Mouse (Mus musculus): ENCODE results near the gene Slc16a6. TPM values are rescaled to one million over a fixed set of nuclear protein-coding genes. Genes with fewer than 3 reads are reported as not detected.
"Not testable (repeated sequence)": the region's sequence is repeated elsewhere in the genome, so short reads cannot be mapped to it uniquely, and the experiment has no call there.

Gene Slc16a6
- polyA plus RNA-seq, 1 experiment from 2014 or later, result 4.0 TPM

DNA sequence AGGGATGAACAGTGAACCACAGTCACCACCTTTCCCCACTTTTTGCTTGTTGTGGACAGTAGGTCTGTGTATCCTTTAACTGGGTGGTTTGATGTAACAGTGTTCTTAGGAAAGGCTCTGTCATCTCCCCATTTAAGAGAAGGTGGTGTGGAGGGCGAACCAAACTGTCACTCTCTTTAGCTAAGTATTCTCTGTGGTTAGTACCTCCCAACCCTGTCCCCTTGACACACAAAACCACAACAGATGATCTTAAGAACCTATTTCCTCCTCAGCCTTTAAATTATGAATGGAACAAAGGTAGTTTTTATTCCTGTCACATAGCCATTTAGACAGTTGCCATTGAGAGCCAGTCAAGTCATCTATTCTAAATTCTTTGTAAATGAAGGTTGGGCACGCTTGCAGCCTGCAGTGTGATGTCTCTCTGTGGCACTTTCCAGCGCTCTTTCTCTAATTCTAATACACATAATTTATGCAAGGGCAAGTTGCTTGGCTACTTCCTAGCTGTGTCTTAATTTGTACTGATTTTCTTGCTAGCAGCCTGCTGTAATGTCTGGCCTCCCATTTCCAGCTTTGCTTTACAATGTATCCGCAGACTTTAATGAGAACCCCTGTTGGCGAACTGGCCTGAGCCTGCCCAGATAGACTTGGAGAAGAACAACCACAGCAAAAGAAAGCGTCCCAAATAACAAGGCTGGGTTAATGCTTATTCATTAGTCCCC is 23.8 kb upstream of the Slc16a6 start:
- H3K4me3 ChIP-seq, result no peak overlapping the region
- 49% methylated on average over 6 of the region's 6 CpGs for WGBS
- H3K9ac ChIP-seq, result no peak overlapping the region
- H3K36me3 ChIP-seq, result no peaks in the 10 kb centered on the region
- no peaks in the 10 kb centered on the region for H3K27me3 ChIP-seq
- H3K9me3 ChIP-seq, result no peaks in the 10 kb centered on the region
- H3K4me1 ChIP-seq (replicated peaks), result peaks cover 33% of the 10 kb centered on the region
- no peak overlapping the region for H3K27ac ChIP-seq (replicated peaks)
- no peak for ATAC-seq (ENCODE audit: low read depth)
- H3K4me2 ChIP-seq, result no peak overlapping the region

GRCm38 (mm10) chr11:109496475-109496993 is 23.1 kb upstream of the Slc16a6 start:
- Histone ChIP-seq H3K9ac (no peak overlapping the region), H3K36me3 (no peaks in the 10 kb centered on the region), H3K9me3 (no peaks in the 10 kb centered on the region), H3K4me1 (replicated peaks) (peaks cover 33% of the 10 kb centered on the region), H3K4me2 (no peak overlapping the region), H3K4me3 (no peak overlapping the region), H3K27me3 (no peaks in the 10 kb centered on the region), H3K27ac (replicated peaks) (no peak overlapping the region)
- no peak for ATAC-seq (ENCODE audit: low read depth)
- WGBS, result 82% methylated on average over 7 of the region's 7 CpGs

- peaks cover 33% of the 10 kb centered on the region for H3K4me1 ChIP-seq (replicated peaks)
- no peak for ATAC-seq (ENCODE audit: low read depth)
- no peak overlapping the region for H3K9ac ChIP-seq
- no peaks in the 10 kb centered on the region for H3K36me3 ChIP-seq
- no peak overlapping the region for H3K4me2 ChIP-seq
- H3K9me3 ChIP-seq, result no peaks in the 10 kb centered on the region
- H3K27me3 ChIP-seq, result no peaks in the 10 kb centered on the region
- no peak overlapping the region for H3K27ac ChIP-seq (replicated peaks)
- WGBS, result 51% methylated on average over 14 of the region's 14 CpGs
- H3K4me3 ChIP-seq, result no peak overlapping the region
Observed at GRCm38 (mm10) chr11:109495771-109496474, 22.5 kb upstream of the Slc16a6 start.

GRCm38 (mm10) chr11:109494890-109495770 is 21.7 kb upstream of the Slc16a6 start:
- Histone ChIP-seq H3K36me3 (no peaks in the 10 kb centered on the region), H3K27me3 (no peaks in the 10 kb centered on the region), H3K4me1 (replicated peaks) (peaks cover 33% of the 10 kb centered on the region), H3K4me2 (no peak overlapping the region), H3K9me3 (no peaks in the 10 kb centered on the region), H3K9ac (no peak overlapping the region), H3K27ac (replicated peaks) (no peak overlapping the region), H3K4me3 (no peak overlapping the region)
- 49% methylated on average over 24 of the region's 24 CpGs for WGBS
- no peak for ATAC-seq (ENCODE audit: low read depth)

GRCm38 (mm10) chr11:109492847-109493464 is 19.6 kb upstream of the Slc16a6 start:
- H3K4me2 ChIP-seq; H3K27ac ChIP-seq (replicated peaks); H3K36me3 ChIP-seq; H3K27me3 ChIP-seq; H3K4me3 ChIP-seq; H3K9me3 ChIP-seq; ATAC-seq (ENCODE audit: low read depth); H3K9ac ChIP-seq: not testable (repeated sequence)
- H3K4me1 ChIP-seq (replicated peaks), result peaks cover 29% of the 10 kb centered on the region
- 80% methylated on average over 8 of the region's 8 CpGs for WGBS

GRCm38 (mm10) chr11:109491844-109492243 is 18.4 kb upstream of the Slc16a6 start:
- Histone ChIP-seq H3K9ac (no peak overlapping the region), H3K4me3 (no peak overlapping the region), H3K4me2 (no peak overlapping the region), H3K27ac (replicated peaks) (no peak overlapping the region), H3K36me3 (no peaks in the 10 kb centered on the region), H3K27me3 (no peaks in the 10 kb centered on the region), H3K9me3 (no peaks in the 10 kb centered on the region), H3K4me1 (replicated peaks) (peaks cover 19% of the 10 kb centered on the region)
- 89% methylated on average over 4 of the region's 4 CpGs for WGBS
- no peak for ATAC-seq (ENCODE audit: low read depth)

DNA sequence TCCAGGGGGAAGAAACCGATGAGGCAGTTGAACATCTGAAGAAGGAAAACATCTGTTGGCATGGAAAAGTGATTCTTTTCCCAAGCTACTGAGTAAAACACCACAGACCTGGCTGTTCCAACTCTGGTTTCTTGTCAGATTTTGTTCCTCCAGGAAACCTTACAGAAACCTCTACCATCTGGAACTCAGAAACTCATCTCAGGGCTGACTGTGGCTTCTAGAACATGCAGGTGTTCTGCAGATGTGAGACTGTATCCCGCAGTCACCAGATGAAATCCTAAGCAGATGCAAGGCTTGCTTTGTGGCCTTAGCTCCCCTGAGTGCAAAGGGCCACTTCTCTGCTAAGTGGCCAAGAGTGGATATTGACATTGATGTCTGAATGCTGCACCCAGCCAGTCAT is 16.4 kb upstream of the Slc16a6 start:
- H3K4me3 ChIP-seq, result no peak overlapping the region
- no peak overlapping the region for H3K9ac ChIP-seq
- no peaks in the 10 kb centered on the region for H3K9me3 ChIP-seq
- H3K4me1 ChIP-seq (replicated peaks), result peaks cover 1% of the 10 kb centered on the region; the same call in 1 of the 2 replicates
- no peak overlapping the region for H3K4me2 ChIP-seq
- no peak overlapping the region for H3K27ac ChIP-seq (replicated peaks)
- no peaks in the 10 kb centered on the region for H3K27me3 ChIP-seq
- H3K36me3 ChIP-seq, result no peaks in the 10 kb centered on the region
- WGBS, result 85% methylated on average over 2 of the region's 2 CpGs
- no peak for ATAC-seq (ENCODE audit: low read depth)

- no peak for ATAC-seq (ENCODE audit: low read depth)
- Histone ChIP-seq H3K9ac (no peak overlapping the region), H3K4me1 (replicated peaks) (no peaks in the 10 kb centered on the region; the same call in 1 of the 2 replicates), H3K27ac (replicated peaks) (no peak overlapping the region), H3K36me3 (no peaks in the 10 kb centered on the region), H3K9me3 (no peaks in the 10 kb centered on the region), H3K27me3 (no peaks in the 10 kb centered on the region), H3K4me3 (no peak overlapping the region), H3K4me2 (no peak overlapping the region)
- 85% methylated on average over 10 of the region's 10 CpGs for WGBS
Observed at GRCm38 (mm10) chr11:109487991-109488684, 14.7 kb upstream of the Slc16a6 start.

- Histone ChIP-seq H3K4me1 (replicated peaks) (no peaks in the 10 kb centered on the region; the same call in 1 of the 2 replicates), H3K4me2 (no peak overlapping the region), H3K9me3 (no peaks in the 10 kb centered on the region), H3K27ac (replicated peaks) (no peak overlapping the region), H3K27me3 (no peaks in the 10 kb centered on the region), H3K36me3 (no peaks in the 10 kb centered on the region), H3K9ac (no peak overlapping the region), H3K4me3 (no peak overlapping the region)
- no peak for ATAC-seq (ENCODE audit: low read depth)
- WGBS, result 51% methylated on average over 1 of the region's 1 CpGs
Observed at GRCm38 (mm10) chr11:109487111-109487510, 13.7 kb upstream of the Slc16a6 start.

DNA sequence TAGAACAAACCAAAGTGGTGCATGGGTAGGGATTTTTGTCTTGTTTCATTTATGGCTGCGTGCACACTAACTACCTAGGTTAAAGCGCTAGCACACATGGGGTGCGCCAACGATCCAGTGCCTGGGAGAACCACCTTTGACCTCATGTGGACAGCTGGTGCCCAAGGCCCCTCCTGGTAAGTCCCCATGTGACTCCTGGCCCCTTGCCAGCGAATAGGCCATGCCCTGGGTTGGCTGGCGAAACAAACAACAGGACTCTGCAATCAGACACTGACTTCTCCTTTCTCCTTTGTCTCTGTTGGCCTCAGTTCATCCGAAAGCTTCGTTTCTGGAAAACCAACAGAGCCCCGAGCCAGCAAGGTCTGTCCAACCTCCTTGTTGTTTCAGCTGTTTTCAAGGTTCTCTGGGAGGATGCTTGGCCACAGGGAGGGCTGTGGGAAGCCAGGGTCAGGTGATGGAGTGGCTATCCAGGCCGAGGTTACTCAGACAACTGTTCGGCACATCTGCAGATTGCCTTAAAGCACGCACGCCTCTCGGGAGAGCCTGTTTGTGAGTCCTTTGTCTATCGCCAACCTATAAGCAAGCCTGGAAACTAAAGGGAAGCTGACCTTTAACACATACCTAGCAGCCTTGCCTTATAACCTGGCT is 12.1 kb upstream of the Slc16a6 start:
- Histone ChIP-seq H3K4me3 (no peak overlapping the region), H3K4me2 (no peak overlapping the region), H3K27me3 (no peaks in the 10 kb centered on the region), H3K9me3 (no peaks in the 10 kb centered on the region), H3K27ac (replicated peaks) (no peak overlapping the region), H3K36me3 (no peaks in the 10 kb centered on the region), H3K4me1 (replicated peaks) (no peaks in the 10 kb centered on the region; the same call in 1 of the 2 replicates), H3K9ac (no peak overlapping the region)
- no peak for ATAC-seq (ENCODE audit: low read depth)
- whole genome bisulfite sequencing, result 81% methylated on average over 15 of the region's 15 CpGs

DNA sequence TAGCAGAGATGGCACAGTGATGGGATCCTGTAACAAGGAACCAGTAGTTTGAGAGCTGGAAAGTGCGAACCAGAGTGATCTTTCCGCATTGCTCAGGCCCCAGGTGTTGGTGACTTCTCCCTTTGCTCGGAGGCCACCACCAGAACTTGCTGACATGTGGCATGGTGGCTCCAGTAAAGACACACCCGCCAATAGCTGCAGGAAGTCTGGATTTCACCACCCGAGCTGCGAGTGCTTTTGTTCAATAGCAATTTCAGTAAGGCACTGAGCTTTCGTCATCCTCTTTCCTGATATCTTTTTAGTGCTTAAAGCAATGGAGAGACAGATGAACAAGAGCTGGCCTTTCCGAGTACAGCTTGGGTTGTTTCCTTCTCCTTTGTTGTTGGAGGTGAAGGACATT is 7.0 kb upstream of the Slc16a6 start:
- H3K36me3 ChIP-seq, result no peaks in the 10 kb centered on the region
- H3K27me3 ChIP-seq, result no peaks in the 10 kb centered on the region; the same call in 1 of the 2 replicates
- no peak overlapping the region for H3K4me2 ChIP-seq
- H3K9ac ChIP-seq, result no peak overlapping the region
- H3K9me3 ChIP-seq, result no peaks in the 10 kb centered on the region
- peaks cover 27% of the 10 kb centered on the region for H3K4me1 ChIP-seq (replicated peaks)
- ATAC-seq (ENCODE audit: low read depth), result no peak
- WGBS, result 77% methylated on average over 8 of the region's 8 CpGs
- no peak overlapping the region for H3K4me3 ChIP-seq
- no peak overlapping the region for H3K27ac ChIP-seq (replicated peaks)

Measured in neural tube, embryonic 13.5 days (tissue).